Mouse (Mus musculus) liver, embryonic 18 days (tissue): ENCODE measurements around the gene Sigmar1. TPM values are rescaled to one million over a fixed set of nuclear protein-coding genes. Genes with fewer than 3 reads are reported as not detected.

ENCODE experiments used
- polyA plus RNA-seq: library from polyadenylated mRNA; depleted of rRNA; stranded (reverse); fragments of >200 nt; gene quantifications from 2 replicates; pipeline ENCODE4 v1.2.3, GENCODE M21; 2012; rRNA removed

Sigmar1 gene
- 78.6 and 102 TPM in 2 replicates for polyA plus RNA-seq

GRCm38 (mm10) chr4:41755338-41756305 is at the start of gene Sigmar1:
Sigmar1 (minus strand) TSS chr4:41756157.

GRCm38 (mm10) chr4:41774002-41774401 is 18.0 kb upstream of the Sigmar1 start, which contains the start of gene Ccl27a:
Ccl27a (minus strand) TSS chr4:41774247.

GRCm38 (mm10) chr4:41754797-41755337 is 1.1 kb downstream of the Sigmar1 start, which contains the start of gene Galt:
Galt (plus strand) TSS chr4:41755228.

GRCm38 (mm10) chr4:41731052-41731765 is 24.7 kb downstream of the Sigmar1 start, which contains the start of gene Arid3c:
Arid3c (minus strand) TSS chr4:41731142.

GRCm38 (mm10) chr4:41722918-41723351 is 33.0 kb downstream of the Sigmar1 start, which contains the start of gene Dctn3:
Dctn3 (minus strand) TSS chr4:41723170.

GRCm38 (mm10) chr4:41713197-41714067 is 42.5 kb downstream of the Sigmar1 start, which contains the start of gene Rpp25l:
Rpp25l (minus strand) TSS chr4:41713534.

GRCm38 (mm10) chr4:41699783-41700182 is 56.2 kb downstream of the Sigmar1 start, which contains the start of gene Il11ra1:
Il11ra1 (plus strand) TSS chr4:41699989.

GRCm38 (mm10) chr4:41696930-41697841 is 58.8 kb downstream of the Sigmar1 start, which contains the start of gene Cntfr:
Cntfr (minus strand) TSS chr4:41697089.

Other genes with a start within 250 kb of the Sigmar1 start
- 0.02 and 0.03 TPM in 2 replicates for gene 1110017D15Rik, start 238.8 kb downstream of the Sigmar1 start, polyA plus RNA-seq
- 2.5 and 2.7 TPM in 2 replicates for gene Fam219a, start 186.6 kb downstream of the Sigmar1 start, polyA plus RNA-seq
- gene Dnaic1, start 186.4 kb downstream of the Sigmar1 start, polyA plus RNA-seq: 3.5 and 3.7 TPM in 2 replicates
- 5.7 and 5.8 TPM in 2 replicates for gene Enho, start 115.8 kb downstream of the Sigmar1 start, polyA plus RNA-seq
- 0.30 and 0.56 TPM in 2 replicates for gene Cntfr, start 59.1 kb downstream of the Sigmar1 start, polyA plus RNA-seq
- 23.0 and 25.1 TPM in 2 replicates for gene Il11ra1, start 56.2 kb downstream of the Sigmar1 start, polyA plus RNA-seq
- 20.0 and 24.3 TPM in 2 replicates for gene Rpp25l, start 42.6 kb downstream of the Sigmar1 start, polyA plus RNA-seq
- gene Dctn3, start 33.0 kb downstream of the Sigmar1 start, polyA plus RNA-seq: 34.3 and 35.2 TPM in 2 replicates
- gene Arid3c, start 25.0 kb downstream of the Sigmar1 start, polyA plus RNA-seq: 0.03 TPM in 1 of 2 replicates, not detected in the other
- 79.5 and 86.9 TPM in 2 replicates for gene Galt, start 929 bp downstream of the Sigmar1 start, polyA plus RNA-seq
- 13.5 and 15.0 TPM in 2 replicates for gene Ccl27a, start 18.1 kb upstream of the Sigmar1 start, polyA plus RNA-seq
- not detected in 2 replicates for gene Gm21541, start 147.5 kb upstream of the Sigmar1 start, polyA plus RNA-seq
- 0.24 and 0.64 TPM in 2 replicates for gene Gm20878, start 185.4 kb upstream of the Sigmar1 start, polyA plus RNA-seq
- gene Fam205a4, start 209.9 kb upstream of the Sigmar1 start, polyA plus RNA-seq: 0.01 and 0.02 TPM in 2 replicates